Mouse (Mus musculus): ENCODE measurements around the gene Psmd10.

DNA sequence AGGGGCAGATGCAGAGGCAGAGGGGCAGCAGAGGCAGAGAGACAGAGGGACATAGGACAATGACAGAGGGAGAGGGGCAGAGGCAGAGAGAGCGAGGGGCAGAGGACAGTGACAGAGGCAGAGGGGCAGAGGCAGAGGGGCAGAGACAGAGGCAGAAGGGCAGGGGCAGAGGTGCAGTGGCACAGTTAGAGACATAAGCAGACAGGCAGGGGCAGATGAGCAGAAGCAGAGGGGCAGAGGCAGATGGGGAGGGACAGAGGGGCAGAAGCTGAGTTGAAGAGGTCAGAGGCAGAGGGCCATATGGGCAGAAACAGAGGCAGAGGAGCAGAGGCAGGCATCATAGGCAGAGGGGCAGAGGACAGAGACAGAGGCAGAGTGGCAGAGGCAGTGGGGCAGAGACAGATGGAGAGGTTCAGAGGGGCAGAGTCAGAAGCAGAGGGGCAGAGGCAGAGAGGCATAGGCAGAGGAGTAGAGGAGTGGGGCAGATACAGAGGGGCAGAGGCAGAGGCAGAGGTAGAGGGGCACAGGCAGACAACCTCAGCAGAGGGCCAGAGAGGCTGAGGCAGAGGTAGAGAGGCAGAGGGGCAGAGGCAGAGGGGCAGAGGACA, 40.5 kb upstream of the Psmd10 start:
- TF ChIP-seq CTCF (IDR thresholded peaks at IDR 0.05) (no peak), EP300 (IDR thresholded peaks at IDR 0.05) (no peak)

Measured in lung, postnatal 0 days (tissue).